Comparison of ENCODE assay signal across 24 mouse cellular contexts in genomic region chr7:51969379-51969778, GRCm38 (mm10). TPM values are rescaled to one million over a fixed set of nuclear protein-coding genes. Genes with fewer than 3 reads are reported as not detected.
A peak's percentile ranks its signal among the peaks of the same experiment; 100 is the strongest.
DNase-seq lines count a peak whose midpoint lies in the region; ATAC-seq and TF ChIP-seq lines count a peak whose summit lies in the region.
"Had no signal": no experiment of that assay in that cellular context is flagged by ENCODE, and none has a peak within 500 bp of the region (broad histone marks: within the 10 kb centered on the region; RNA-seq: fewer than 3 reads in every experiment).

No protein-coding gene starts in this region.

- peaks cover 15% of the 10 kb centered on the region for H3K36me3 ChIP-seq in limb, embryonic 14.5 days (ENCODE audit: control insufficient read depth, insufficient read depth, low read length)
- H3K36me3 ChIP-seq in forebrain, embryonic 13.5 days (ENCODE audit: poor library complexity, severe bottlenecking): no peaks in the 10 kb centered on the region
- H3K36me3 ChIP-seq: embryonic facial prominence, embryonic 12.5 days; heart, embryonic 12.5 days; hindbrain, embryonic 10.5 days; intestine, embryonic 15.5 days had no signal

- H3K27me3 ChIP-seq in limb, embryonic 14.5 days (ENCODE audit: control insufficient read depth, insufficient read depth, low read length): no peaks in the 10 kb centered on the region
- H3K27me3 ChIP-seq in forebrain, embryonic 13.5 days: no peaks in the 10 kb centered on the region
- H3K27me3 ChIP-seq: CH12.LX; embryonic facial prominence, embryonic 12.5 days; heart, embryonic 12.5 days; intestine, embryonic 15.5 days had no signal

- H3K9me3 ChIP-seq in limb, embryonic 14.5 days (ENCODE audit: control insufficient read depth, low read length): no peaks in the 10 kb centered on the region
- H3K9me3 ChIP-seq in forebrain, embryonic 13.5 days (replicated peaks): no peaks in the 10 kb centered on the region
- H3K9me3 ChIP-seq: embryonic facial prominence, embryonic 12.5 days; heart, embryonic 12.5 days; hindbrain, embryonic 10.5 days; intestine, embryonic 15.5 days had no signal

- H3K4me3 ChIP-seq in limb, embryonic 14.5 days (replicated peaks; ENCODE audit: low read length): no peak overlapping the region
- no peak overlapping the region for H3K4me3 ChIP-seq in forebrain, embryonic 13.5 days
- H3K4me3 ChIP-seq: embryonic facial prominence, embryonic 12.5 days; erythroblast, embryonic 14.5 days; heart, embryonic 12.5 days; hindbrain, embryonic 10.5 days; intestine, embryonic 15.5 days had no signal

- no peak for TF ChIP-seq POLR2A in limb, embryonic 14.5 days (IDR thresholded peaks at IDR 0.05; ENCODE audit: borderline replicate concordance, extremely low read depth, insufficient read depth, insufficient read length)

- H3K27ac ChIP-seq in limb, embryonic 14.5 days (replicated peaks; ENCODE audit: low read depth, low read length): no peak overlapping the region
- H3K27ac ChIP-seq in forebrain, embryonic 13.5 days: no peak overlapping the region
- H3K27ac ChIP-seq: embryonic facial prominence, embryonic 12.5 days; hindbrain, embryonic 10.5 days; hindbrain, embryonic 14.5 days; intestine, embryonic 15.5 days had no signal

- ATAC-seq in limb, embryonic 14.5 days (ENCODE audit: low FRiP score, low read depth): peak; percentile 77
- ATAC-seq in forebrain, embryonic 13.5 days: no peak
- ATAC-seq: forebrain, embryonic 16.5 days; intestine, embryonic 15.5 days had no signal

- peak; percentile 5 for DNase-seq in embryo, embryonic 11 days
- no peak for DNase-seq in embryo, embryonic 9.5 days (ENCODE audit: extremely low spot score)
- peak; percentile 13 for DNase-seq in adipocyte (ENCODE audit: low spot score)
- DNase-seq in fibroblast of lung, adult 2 months (ENCODE audit: low read depth): peak; percentile 27
- peak; percentile 92 for DNase-seq in limb, embryonic 14.5 days (ENCODE audit: low spot score)
- DNase-seq in kidney, postnatal 14 days: no peak
- DNase-seq in B cell, adult 2 months: no peak
- DNase-seq: adrenal gland, adult 8-10 months; adrenal gland, postnatal 36 days; cerebellum, adult 2 months; cerebellum, postnatal 25 days; gastrocnemius, postnatal 25 days had no signal

- H3K4me2 ChIP-seq in limb, embryonic 14.5 days (replicated peaks; ENCODE audit: low read depth, low read length, severe bottlenecking): no peak overlapping the region
- H3K4me2 ChIP-seq in forebrain, embryonic 13.5 days: no peak overlapping the region
- H3K4me2 ChIP-seq: embryonic facial prominence, embryonic 12.5 days; heart, embryonic 12.5 days; hindbrain, embryonic 14.5 days; intestine, embryonic 15.5 days had no signal

- no peak overlapping the region for H3K9ac ChIP-seq in limb, embryonic 14.5 days (ENCODE audit: low read depth, low read length, severe bottlenecking)
- no peak overlapping the region for H3K9ac ChIP-seq in forebrain, embryonic 13.5 days
- H3K9ac ChIP-seq: embryonic facial prominence, embryonic 12.5 days; heart, embryonic 12.5 days; hindbrain, embryonic 14.5 days; intestine, embryonic 15.5 days had no signal

- H3K4me1 ChIP-seq in limb, embryonic 14.5 days (ENCODE audit: control insufficient read depth, insufficient read depth, low read length): peaks cover 19% of the 10 kb centered on the region
- H3K4me1 ChIP-seq in forebrain, embryonic 13.5 days: peaks cover 11% of the 10 kb centered on the region; the same call in 1 of the 2 replicates
- H3K4me1 ChIP-seq: embryonic facial prominence, embryonic 12.5 days; heart, embryonic 12.5 days; hindbrain, embryonic 10.5 days; intestine, embryonic 15.5 days had no signal

RNA-seq across cellular contexts. Expression of gene Svip, which starts 36.4 kb away (rescaled TPM):
- 2.9 and 3.3 TPM in 2 replicates for polyA plus RNA-seq in limb, embryonic 14.5 days (2012; rRNA removed)
- 5.9 TPM in 2 replicates for polyA plus RNA-seq in limb, embryonic 14.5 days (2014; fragmentation: Nextera tagmentation; extraction: Ambion mirVana)
- polyA plus RNA-seq in forebrain, embryonic 13.5 days (2015; fragmentation: Nextera tagmentation; extraction: Ambion mirVana): 22.0 and 22.3 TPM in 2 replicates

RNA-seq across cellular contexts. Expression of gene 1700015G11Rik, which starts 46.1 kb away (rescaled TPM):
- not detected in 2 replicates for polyA plus RNA-seq in limb, embryonic 14.5 days (2012; rRNA removed)
- polyA plus RNA-seq in limb, embryonic 14.5 days (2014; fragmentation: Nextera tagmentation; extraction: Ambion mirVana): not detected in 2 replicates
- polyA plus RNA-seq in forebrain, embryonic 13.5 days (2015; fragmentation: Nextera tagmentation; extraction: Ambion mirVana): not detected in 2 replicates
- polyA plus RNA-seq: cerebellum, adult 2 months; cortical plate, adult 2 months; embryonic facial prominence, embryonic 12.5 days; erythroblast, embryonic 14.5 days; forebrain, embryonic 11.5 days; forebrain, embryonic 16.5 days; heart, embryonic 12.5 days; heart, embryonic 16.5 days; hindbrain, embryonic 10.5 days; hindbrain, embryonic 14.5 days; intestine, embryonic 15.5 days had no signal

Comparison
In these comparisons a context has a peak if more than half of its experiments do, and no peak if none do; other contexts are left out.
1. DNase-seq: peak in embryo, embryonic 11 days (single experiment), adipocyte (single experiment), fibroblast of lung, adult 2 months (single experiment) and limb, embryonic 14.5 days (single experiment); none in embryo, embryonic 9.5 days (single experiment), kidney, postnatal 14 days (single experiment) and B cell, adult 2 months (0 of 2).